Mouse (Mus musculus) heart, postnatal 0 days (tissue): ENCODE measurements at regions not wholly inside any gene's neighbourhood (a gene's known extent, or its start where the extent isn't known, plus 50 kb on each side); places are given as distances from the start of the nearest gene placed in this dataset.

Experiments used
- ATAC-seq: fragments of 200-750 bp; cut with Nextera tagmentation; 2 replicates; pipeline ENCODE4 v1.8.0; 2017; ENCODE audit warnings: low read depth, moderate number of reproducible peaks, moderate library complexity; ENCODE audit not compliant: insufficient read depth
- DNase-seq: peaks from one replicate; pipeline ENCODE4 v3.0.0-alpha.2; 2016; ENCODE audit warnings: low spot score
- H3K27ac ChIP-seq: fragments of 300-500 bp; sonication (generic); 2 replicates; pipeline ENCODE4 v1.5.1; 2014; ENCODE audit warnings: low read depth, mild to moderate bottlenecking
- H3K27me3 ChIP-seq: fragments of 300-500 bp; sonication (generic); 2 replicates; pipeline ENCODE4 v1.6.1; 2014; ENCODE audit warnings: low read length, mixed read lengths; ENCODE audit not compliant: control insufficient read depth, insufficient read depth
- H3K36me3 ChIP-seq: fragments of 300-500 bp; sonication (generic); replicated peaks from 2 replicates; pipeline ENCODE4 v1.6.1; 2014; ENCODE audit warnings: low read length, mixed read lengths; ENCODE audit not compliant: control insufficient read depth, insufficient read depth
- H3K4me1 ChIP-seq: fragments of 300-500 bp; sonication (generic); 2 replicates; pipeline ENCODE4 v1.6.1; 2014; ENCODE audit warnings: antibody characterized with exemption; ENCODE audit not compliant: control insufficient read depth, insufficient read depth
- H3K4me2 ChIP-seq: fragments of 300-500 bp; sonication (generic); 2 replicates; pipeline ENCODE4 v1.6.1; 2014; ENCODE audit warnings: low read depth, mild to moderate bottlenecking, low read length, moderate library complexity
- H3K4me3 ChIP-seq: fragments of 300-500 bp; sonication (generic); 2 replicates; pipeline ENCODE4 v1.5.1; 2014; ENCODE audit warnings: low read depth, low read length
- H3K9ac ChIP-seq: fragments of 300-500 bp; sonication (generic); replicated peaks from 2 replicates; pipeline ENCODE4 v1.6.1; 2014; ENCODE audit warnings: low read depth, low read length, mixed read lengths
- H3K9me3 ChIP-seq: fragments of 300-500 bp; sonication (generic); replicated peaks from 2 replicates; pipeline ENCODE4 v1.6.1; 2016; ENCODE audit warnings: low read length; ENCODE audit not compliant: control insufficient read depth
- CTCF ChIP-seq: IDR thresholded peaks from 2 replicates; pipeline ENCODE4 v1.5.1; 2016; ENCODE audit warnings: antibody characterized with exemption, control low read depth, low read depth
- EP300 ChIP-seq: IDR thresholded peaks from 2 replicates; pipeline ENCODE4 v1.6.1; 2016; ENCODE audit warnings: antibody characterized with exemption, low read depth
- WGBS: fragments of 180-500 bp; shearing (Covaris S2); extraction: QIAGEN DNeasy Blood & Tissue Kit; methylation state at CpG from one replicate; pipeline ENCODE4 v1.1.7; 2014; 5-methylcytosine and 5-hydroxymethylcytosine counted together

DNA sequence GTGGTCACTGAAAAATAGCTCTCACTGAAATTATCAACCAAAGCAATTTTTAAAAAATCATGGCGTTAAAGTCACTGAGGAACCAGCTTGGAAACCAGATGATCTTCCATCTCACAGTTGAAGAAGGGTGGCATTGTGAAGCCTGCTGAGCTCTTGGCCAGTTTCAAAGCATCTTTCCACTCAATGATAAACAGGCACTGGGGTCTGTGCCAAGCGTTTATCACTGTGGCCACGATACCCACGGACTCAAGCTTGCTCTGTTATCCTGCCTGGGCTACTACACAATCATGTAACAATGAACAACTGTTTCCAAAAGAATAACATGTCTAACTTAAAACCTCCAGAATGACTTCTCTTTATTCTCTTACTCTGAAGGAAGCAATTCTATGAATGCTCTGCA is 345.2 kb upstream of the Noct start:
- WGBS: 40% methylated on average over 4 of the region's 4 CpGs
- DNase-seq (no peak), ATAC-seq (no peak)
- no peaks in the 10 kb centered on the region for H3K9me3 ChIP-seq
- no peak overlapping the region for H3K9ac ChIP-seq
- no peak for TF ChIP-seq CTCF
- no peak for TF ChIP-seq EP300
- no peaks in the 10 kb centered on the region for H3K36me3 ChIP-seq
- H3K4me2 ChIP-seq: no peak overlapping the region
- no peaks in the 10 kb centered on the region for H3K4me1 ChIP-seq
- no peaks in the 10 kb centered on the region for H3K27me3 ChIP-seq
- H3K4me3 ChIP-seq: no peak overlapping the region
- no peak overlapping the region for H3K27ac ChIP-seq

DNA sequence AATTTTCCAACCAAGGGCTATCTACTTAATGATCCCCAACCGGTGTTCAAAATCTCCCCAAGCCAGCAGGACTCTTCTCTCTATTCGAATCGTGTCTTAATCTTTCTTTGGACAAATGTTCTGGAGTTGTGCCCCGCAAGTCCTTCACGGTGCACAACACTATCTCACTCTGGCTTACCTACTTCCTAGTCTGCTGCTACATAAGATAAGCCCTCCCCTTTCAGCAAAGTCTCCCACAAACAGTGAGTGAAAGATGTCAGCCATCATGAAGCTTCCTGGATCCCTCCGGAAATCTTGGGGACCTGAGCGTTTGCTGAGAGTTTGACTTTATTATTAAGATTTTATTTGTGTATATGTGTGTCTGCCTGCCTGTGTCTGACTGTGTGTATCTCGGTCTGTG is 344.7 kb upstream of the Noct start:
- no peak overlapping the region for H3K9ac ChIP-seq
- no peak overlapping the region for H3K4me3 ChIP-seq
- no peaks in the 10 kb centered on the region for H3K4me1 ChIP-seq
- DNase-seq (no peak), ATAC-seq (no peak)
- no peak overlapping the region for H3K4me2 ChIP-seq
- no peaks in the 10 kb centered on the region for H3K9me3 ChIP-seq
- TF ChIP-seq EP300: no peak
- no peak for TF ChIP-seq CTCF
- no peaks in the 10 kb centered on the region for H3K27me3 ChIP-seq
- WGBS: 55% methylated on average over 8 of the region's 8 CpGs
- no peaks in the 10 kb centered on the region for H3K36me3 ChIP-seq
- no peak overlapping the region for H3K27ac ChIP-seq

DNA sequence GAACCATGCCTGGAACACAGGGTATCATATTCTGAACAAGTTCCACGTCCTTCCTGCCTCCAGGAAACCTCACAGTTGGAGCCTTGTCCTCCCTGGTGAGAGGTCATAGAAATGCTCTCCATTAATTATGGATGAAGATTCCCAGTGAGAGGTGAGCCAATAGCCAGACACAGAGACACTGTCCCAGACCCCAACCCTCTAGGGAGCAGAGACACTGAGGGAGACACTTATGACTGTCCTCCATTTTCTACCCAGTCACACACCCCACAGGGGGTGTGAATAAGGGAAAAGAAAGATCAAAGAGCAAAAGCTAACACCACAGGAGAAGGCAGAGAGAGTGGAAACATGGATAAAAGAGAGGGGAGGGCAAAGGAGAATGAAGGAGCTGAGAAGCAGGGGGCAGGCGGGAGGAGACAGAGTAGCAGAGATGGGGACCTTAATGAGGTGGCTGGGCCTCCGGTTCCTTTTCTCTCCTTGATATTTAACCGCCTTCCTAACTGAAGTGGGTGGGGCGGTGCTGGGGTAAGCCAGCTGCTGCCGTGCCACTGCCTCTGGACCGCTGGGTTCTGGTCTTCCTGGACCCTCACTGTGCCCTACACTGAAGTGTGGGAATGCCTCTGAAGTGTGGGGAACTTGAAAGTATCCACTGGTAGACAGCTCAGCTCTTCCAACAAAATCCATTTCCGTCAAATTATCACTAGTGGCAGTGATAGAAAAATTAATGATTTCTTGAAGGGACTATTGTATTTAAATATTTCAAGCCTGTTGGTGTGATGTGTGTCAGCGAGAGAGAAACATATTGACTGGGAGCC is 342.6 kb upstream of the Noct start:
- TF ChIP-seq EP300: no peak
- ATAC-seq (no peak), DNase-seq (no peak)
- Histone ChIP-seq H3K27ac (no peak overlapping the region), H3K4me2 (no peak overlapping the region), H3K36me3 (no peaks in the 10 kb centered on the region), H3K4me3 (no peak overlapping the region), H3K27me3 (no peaks in the 10 kb centered on the region), H3K9me3 (no peaks in the 10 kb centered on the region), H3K9ac (no peak overlapping the region), H3K4me1 (no peaks in the 10 kb centered on the region)
- WGBS: 39% methylated on average over 9 of the region's 9 CpGs

DNA sequence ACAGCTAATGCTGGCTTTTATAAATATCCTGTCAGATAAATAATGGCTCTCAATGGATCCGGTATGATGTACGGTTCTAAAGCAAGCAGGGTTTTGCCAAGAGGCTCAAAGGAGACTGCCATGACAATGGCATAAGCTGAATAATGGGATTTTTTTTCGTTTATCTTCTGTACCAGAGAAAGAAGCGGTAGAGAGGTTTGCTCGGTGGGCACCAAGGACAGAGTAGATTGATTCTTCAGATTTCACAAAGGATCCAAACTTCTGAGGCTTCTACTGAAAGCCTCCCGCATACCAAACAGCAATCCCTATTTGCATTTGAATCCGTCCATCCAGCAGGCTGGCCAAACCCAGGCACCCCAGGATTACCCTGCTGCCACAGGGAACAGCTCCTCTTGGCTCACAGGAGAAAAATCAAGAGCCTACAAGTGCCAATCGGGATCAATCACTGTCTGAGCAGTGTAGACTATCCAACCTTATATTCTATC is 342.0 kb upstream of the Noct start:
- Histone ChIP-seq H3K9me3 (no peaks in the 10 kb centered on the region), H3K36me3 (no peaks in the 10 kb centered on the region), H3K9ac (no peak overlapping the region), H3K27me3 (no peaks in the 10 kb centered on the region), H3K27ac (no peak overlapping the region), H3K4me1 (no peaks in the 10 kb centered on the region), H3K4me3 (no peak overlapping the region), H3K4me2 (no peak overlapping the region)
- TF ChIP-seq CTCF (no peak), EP300 (no peak)
- ATAC-seq (no peak), DNase-seq (no peak)
- 28% methylated on average over 8 of the region's 8 CpGs for WGBS

DNA sequence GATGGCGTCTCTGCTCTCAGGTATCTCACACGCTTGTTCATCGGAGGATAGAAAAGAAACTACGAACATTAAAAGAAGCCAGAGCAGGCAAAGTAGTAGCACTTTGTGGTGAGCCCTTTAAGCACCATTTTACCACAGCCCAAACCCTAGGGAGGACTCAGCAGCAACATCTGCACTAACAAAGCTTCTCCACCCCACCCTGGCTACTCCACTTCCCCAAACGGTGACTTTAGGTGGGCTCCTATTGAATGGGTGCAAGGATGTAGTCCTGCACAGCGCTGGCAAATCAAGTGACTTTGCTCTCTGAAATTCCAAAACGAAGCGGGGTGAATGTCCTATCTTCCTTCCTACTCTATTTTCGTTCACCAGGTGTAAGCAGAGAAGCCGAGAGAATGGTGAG is 337.9 kb upstream of the Noct start:
- Histone ChIP-seq H3K4me1 (no peaks in the 10 kb centered on the region), H3K4me3 (no peak overlapping the region), H3K9ac (no peak overlapping the region), H3K4me2 (peak overlapping the region; percentile 25; the same call in 1 of the 2 replicates), H3K36me3 (no peaks in the 10 kb centered on the region), H3K27me3 (no peaks in the 10 kb centered on the region), H3K9me3 (no peaks in the 10 kb centered on the region), H3K27ac (no peak overlapping the region)
- no peak for ATAC-seq
- DNase-seq: no peak
- no peak for TF ChIP-seq EP300
- no peak for TF ChIP-seq CTCF
- WGBS: 62% methylated on average over 10 of the region's 10 CpGs

DNA sequence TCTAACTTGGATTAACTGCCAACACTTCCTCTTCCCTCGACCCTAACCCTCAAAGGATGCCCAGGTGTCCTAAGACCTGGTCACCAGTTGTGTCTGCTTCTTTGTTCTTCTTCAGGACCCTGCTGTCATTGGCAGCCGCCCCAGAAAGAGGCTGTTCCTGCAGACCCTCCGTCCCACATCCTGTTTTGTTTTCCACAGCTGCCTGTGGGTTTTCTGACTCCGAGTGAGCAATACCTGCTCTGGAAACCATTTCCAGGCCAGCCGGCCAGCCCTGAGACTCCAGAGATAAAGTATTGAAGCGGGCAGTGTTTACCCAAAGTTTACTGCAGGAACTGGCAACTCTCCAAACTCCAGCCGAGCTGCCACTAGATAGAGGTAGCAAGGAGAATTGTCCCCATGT is 337.2 kb upstream of the Noct start:
- TF ChIP-seq EP300: no peak
- no peak for TF ChIP-seq CTCF
- H3K4me3 ChIP-seq: peak overlapping the region; percentile 8; the same call in 1 of the 2 replicates
- peak overlapping the region; percentile 37; the same call in 1 of the 2 replicates for H3K27ac ChIP-seq
- WGBS: 6% methylated on average over 7 of the region's 7 CpGs
- no peaks in the 10 kb centered on the region for H3K9me3 ChIP-seq
- no peaks in the 10 kb centered on the region for H3K27me3 ChIP-seq
- DNase-seq: no peak
- H3K36me3 ChIP-seq: no peaks in the 10 kb centered on the region
- ATAC-seq: no peak
- peak overlapping the region; percentile 25 for H3K4me2 ChIP-seq
- H3K9ac ChIP-seq: no peak overlapping the region
- no peaks in the 10 kb centered on the region for H3K4me1 ChIP-seq
